Mouse (Mus musculus) bone marrow, adult 2 months (tissue): ENCODE measurements at regions not wholly inside any gene's neighbourhood (a gene's known extent, or its start where the extent isn't known, plus 50 kb on each side); places are given as distances from the start of the nearest gene placed in this dataset.

Experiments
- CTCF ChIP-seq: fragments of 200-500 bp; IDR thresholded peaks from 2 replicates; pipeline ENCODE4 v1.5.1; 2011; ENCODE audit warnings: low read length, control low read depth; ENCODE audit not compliant: control insufficient read depth, insufficient read depth
- POLR2A ChIP-seq: fragments of 200-500 bp; IDR thresholded peaks from 2 replicates; pipeline ENCODE4 v1.6.1; 2011; ENCODE audit warnings: low read depth, mild to moderate bottlenecking, control low read depth, low read length, borderline replicate concordance; ENCODE audit not compliant: control insufficient read depth

DNA sequence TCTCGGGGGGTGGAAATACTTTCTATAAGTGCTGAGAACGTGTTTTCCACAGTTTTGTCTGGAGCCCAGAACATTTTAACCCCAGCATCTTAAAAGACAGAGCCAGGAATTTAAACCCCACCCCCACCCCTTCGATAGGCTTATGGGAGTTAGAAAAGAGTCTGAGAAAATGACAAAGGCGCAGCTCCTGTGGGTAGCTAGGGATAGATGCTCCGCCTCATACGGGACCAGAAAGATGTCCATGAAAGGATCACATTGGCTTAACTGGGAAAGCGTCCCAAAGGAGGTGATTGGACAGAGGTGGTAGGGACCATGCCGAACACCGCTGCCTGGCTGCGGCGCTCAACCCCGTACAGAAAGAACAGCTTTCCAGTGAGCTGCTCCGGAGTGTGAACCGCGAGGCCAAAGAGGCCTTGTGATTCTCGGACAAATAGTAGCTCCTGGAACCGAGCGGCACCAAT is 50.6 kb upstream of the Kdm7a start:
- TF ChIP-seq POLR2A (0 out of 2 replicates have a peak, but pooled peaks have one; percentile 15), CTCF (no peak)
